20 mouse cellular contexts compared by ENCODE assay signal in genomic region chr1:35783427-35783826, GRCm38 (mm10).
DNase-seq lines count a peak whose midpoint lies in the region; TF ChIP-seq lines count a peak whose summit lies in the region.
"Had no signal": no experiment of that assay in that cellular context is flagged by ENCODE, and none has a peak within 500 bp of the region (broad histone marks: within the 10 kb centered on the region; RNA-seq: fewer than 3 reads in every experiment).

No protein-coding gene starts in this region.

- TF ChIP-seq RAD21 in MEL (IDR thresholded peaks at IDR 0.05; ENCODE audit: low read depth, low read length) = no peak; the same call in 1 of the 2 replicates

- H3K27me3 ChIP-seq in MEL (ENCODE audit: control insufficient read depth in 1 of 2, insufficient read depth in 2 of 2, low read length in 2 of 2) = no peaks in the 10 kb centered on the region
- H3K27me3 ChIP-seq: forebrain, embryonic 12.5 days; limb, embryonic 12.5 days; liver, embryonic 12.5 days; midbrain, embryonic 15.5 days had no signal

- no peaks in the 10 kb centered on the region for H3K9me3 ChIP-seq in MEL (replicated peaks; ENCODE audit: insufficient read depth, low read length)
- H3K9me3 ChIP-seq: forebrain, embryonic 12.5 days; heart, embryonic 10.5 days; liver, embryonic 12.5 days; midbrain, embryonic 15.5 days had no signal

- no peaks in the 10 kb centered on the region for H3K36me3 ChIP-seq in MEL (ENCODE audit: control insufficient read depth in 1 of 2, insufficient read depth in 2 of 2, low read length in 2 of 2)
- H3K36me3 ChIP-seq: forebrain, embryonic 12.5 days; heart, embryonic 10.5 days; limb, embryonic 12.5 days; liver, embryonic 12.5 days; midbrain, embryonic 15.5 days had no signal

- no peaks in the 10 kb centered on the region for H3K79me2 ChIP-seq in MEL (ENCODE audit: control insufficient read depth, insufficient read depth, low read length, poor library complexity)

- no peak for TF ChIP-seq EP300 in MEL (IDR thresholded peaks at IDR 0.05; ENCODE audit: low read depth in 1 of 2, low read length in 2 of 2)

- TF ChIP-seq CTCF in gastrocnemius, adult 2 months (IDR thresholded peaks at IDR 0.05) = peak; percentile 54
- peak in 1 of 3 experiments; percentile 19; a peak in 1 of 6 replicates for TF ChIP-seq CTCF in MEL (IDR thresholded peaks at IDR 0.05 in 2 of 3, conservative IDR thresholded peaks at IDR 0.05 in 1 of 3; ENCODE audit: control insufficient read depth in 1 of 3, insufficient read depth in 1 of 3, low read depth in 2 of 3, low read length in 3 of 3, poor library complexity in 1 of 3, severe bottlenecking in 1 of 3)

- H3K4me3 ChIP-seq in gastrocnemius, adult 2 months = no peak overlapping the region
- H3K4me3 ChIP-seq in MEL (ENCODE audit: control insufficient read depth in 1 of 2, insufficient read depth in 1 of 2, low read depth in 2 of 2, low read length in 2 of 2) = no peak overlapping the region
- H3K4me3 ChIP-seq: forebrain, embryonic 12.5 days; heart, embryonic 10.5 days; limb, embryonic 12.5 days; liver, embryonic 12.5 days; megakaryocyte, embryonic 14.5 days; midbrain, embryonic 15.5 days; myocyte had no signal

- intact Hi-C loops in gastrocnemius, adult 2 months (cut with DNase I) = loop anchor here (10.0 kb wide), 1 partner anchor 61 kb away; no protein-coding TSS in a partner anchor
- intact Hi-C loops in gastrocnemius, postnatal 36 days (cut with DNase I) = loop anchor here (10.0 kb wide), 1 partner anchor 61 kb away; no protein-coding TSS in a partner anchor

- no peak overlapping the region for H3K27ac ChIP-seq in gastrocnemius, adult 2 months
- no peak overlapping the region for H3K27ac ChIP-seq in MEL (ENCODE audit: control insufficient read depth, low read depth, low read length)
- H3K27ac ChIP-seq: forebrain, embryonic 12.5 days; heart, embryonic 10.5 days; limb, embryonic 12.5 days; liver, embryonic 12.5 days; midbrain, embryonic 15.5 days had no signal

- H3K9ac ChIP-seq in MEL (ENCODE audit: control insufficient read depth, low read depth, low read length, poor library complexity, severe bottlenecking) = no peak overlapping the region
- H3K9ac ChIP-seq: forebrain, embryonic 12.5 days; limb, embryonic 12.5 days; liver, embryonic 12.5 days; midbrain, embryonic 15.5 days had no signal

- no peaks in the 10 kb centered on the region for H3K4me1 ChIP-seq in MEL (ENCODE audit: control insufficient read depth in 1 of 2, insufficient read depth in 2 of 2, low read length in 2 of 2)
- H3K4me1 ChIP-seq: forebrain, embryonic 12.5 days; limb, embryonic 12.5 days; liver, embryonic 12.5 days; megakaryocyte, embryonic 14.5 days; midbrain, embryonic 15.5 days had no signal

- no peak for DNase-seq in gastrocnemius, adult 2 months
- no peak for DNase-seq in gastrocnemius, postnatal 36 days
- peak; percentile 27 for DNase-seq in kidney, postnatal 14 days
- DNase-seq in kidney, adult 18-20 months = no peak
- DNase-seq in MEL (ENCODE audit: low read depth, low spot score) = no peak
- DNase-seq in yolk sac, embryonic 10.5 days (ENCODE audit: low spot score) = peak; percentile 15
- no peak for DNase-seq in gastrocnemius, postnatal 25 days
- DNase-seq: B cell, adult 2 months; gastrocnemius, postnatal 10 days; heart, postnatal 10 days; lung, adult 2 months; right cerebral cortex, postnatal 14 days; thymus, adult 18-20 months had no signal

- no peak for TF ChIP-seq POLR2A in MEL (IDR thresholded peaks at IDR 0.05; ENCODE audit: control insufficient read depth in 1 of 2, insufficient read depth in 1 of 2, low read depth in 1 of 2, low read length in 2 of 2, poor library complexity in 1 of 2)

TF ChIP-seq in MEL, 35 proteins besides CTCF, POLR2A, EP300 and RAD21:
- TF ChIP-seq SMC3 (IDR thresholded peaks at IDR 0.05; ENCODE audit: low read depth, low read length) (peak; percentile 25; the same call in 1 of the 2 replicates), CHD2 (IDR thresholded peaks at IDR 0.05; ENCODE audit: low read length) (no peak)

Comparison
In these comparisons a context has a peak if more than half of its experiments do, and no peak if none do; other contexts are left out.
1. DNase-seq: peak in kidney, postnatal 14 days (single experiment) and yolk sac, embryonic 10.5 days (single experiment); none in gastrocnemius, adult 2 months (single experiment), gastrocnemius, postnatal 36 days (0 of 2), kidney, adult 18-20 months (single experiment), MEL (single experiment) and gastrocnemius, postnatal 25 days (single experiment).